Mouse (Mus musculus): ENCODE results near the gene Ubqln4. TPM values are rescaled to one million over a fixed set of nuclear protein-coding genes. Genes with fewer than 3 reads are reported as not detected.

The Ubqln4 gene
- polyA plus RNA-seq, 1 experiment from 2014 or later = 18.4 TPM

GRCm38 (mm10) chr3:88521803-88522331, 31.7 kb upstream of the Ubqln4 start:
- no peak overlapping the region for H3K4me3 ChIP-seq (ENCODE audit: low read depth, low read length)
- no peaks in the 10 kb centered on the region for H3K9me3 ChIP-seq (ENCODE audit: low read length)
- no peak overlapping the region for H3K27ac ChIP-seq (ENCODE audit: low read length)
- peak; percentile 90 for DNase-seq (ENCODE audit: low spot score)
- 19% methylated on average over 9 of the region's 9 CpGs for WGBS
- TF ChIP-seq EP300 (IDR thresholded peaks at IDR 0.05) (no peak), CTCF (IDR thresholded peaks at IDR 0.05) (peak; percentile 97)
- no peak overlapping the region for H3K4me2 ChIP-seq (replicated peaks; ENCODE audit: low read depth, low read length)
- ATAC-seq = peak; percentile 59
- H3K4me1 ChIP-seq (ENCODE audit: insufficient read depth, low read depth, low read length) = no peaks in the 10 kb centered on the region
- H3K27me3 ChIP-seq (replicated peaks; ENCODE audit: insufficient read depth, low read length) = no peaks in the 10 kb centered on the region
- no peak overlapping the region for H3K9ac ChIP-seq (replicated peaks; ENCODE audit: low read depth)
- H3K36me3 ChIP-seq (ENCODE audit: insufficient read depth, low read length) = no peaks in the 10 kb centered on the region

GRCm38 (mm10) chr3:88523027-88523426, 30.5 kb upstream of the Ubqln4 start:
- no peak for TF ChIP-seq CTCF (IDR thresholded peaks at IDR 0.05)
- no peak for TF ChIP-seq EP300 (IDR thresholded peaks at IDR 0.05)
- no peaks in the 10 kb centered on the region for H3K9me3 ChIP-seq (ENCODE audit: low read length)
- H3K27ac ChIP-seq (ENCODE audit: low read length) = no peak overlapping the region
- no peak overlapping the region for H3K4me3 ChIP-seq (ENCODE audit: low read depth, low read length)
- H3K9ac ChIP-seq (replicated peaks; ENCODE audit: low read depth) = no peak overlapping the region
- no peak overlapping the region for H3K4me2 ChIP-seq (replicated peaks; ENCODE audit: low read depth, low read length)
- no peaks in the 10 kb centered on the region for H3K27me3 ChIP-seq (replicated peaks; ENCODE audit: insufficient read depth, low read length)
- WGBS = 73% methylated on average over 8 of the region's 8 CpGs
- DNase-seq (ENCODE audit: low spot score) (no peak), ATAC-seq (no peak)
- no peaks in the 10 kb centered on the region for H3K36me3 ChIP-seq (ENCODE audit: insufficient read depth, low read length)
- no peaks in the 10 kb centered on the region for H3K4me1 ChIP-seq (ENCODE audit: insufficient read depth, low read depth, low read length)

GRCm38 (mm10) chr3:88525021-88525420, 28.5 kb upstream of the Ubqln4 start:
- Histone ChIP-seq H3K27me3 (replicated peaks; ENCODE audit: insufficient read depth, low read length) (no peaks in the 10 kb centered on the region), H3K4me3 (ENCODE audit: low read depth, low read length) (no peak overlapping the region), H3K9ac (replicated peaks; ENCODE audit: low read depth) (no peak overlapping the region), H3K27ac (ENCODE audit: low read length) (no peak overlapping the region), H3K4me1 (ENCODE audit: insufficient read depth, low read depth, low read length) (peaks cover 7% of the 10 kb centered on the region; the same call in 1 of the 2 replicates), H3K36me3 (ENCODE audit: insufficient read depth, low read length) (no peaks in the 10 kb centered on the region), H3K9me3 (ENCODE audit: low read length) (no peaks in the 10 kb centered on the region), H3K4me2 (replicated peaks; ENCODE audit: low read depth, low read length) (no peak overlapping the region)
- TF ChIP-seq CTCF (IDR thresholded peaks at IDR 0.05) (no peak), EP300 (IDR thresholded peaks at IDR 0.05) (no peak)
- 92% methylated on average over 5 of the region's 5 CpGs for WGBS
- ATAC-seq = no peak
- no peak for DNase-seq (ENCODE audit: low spot score)

DNA sequence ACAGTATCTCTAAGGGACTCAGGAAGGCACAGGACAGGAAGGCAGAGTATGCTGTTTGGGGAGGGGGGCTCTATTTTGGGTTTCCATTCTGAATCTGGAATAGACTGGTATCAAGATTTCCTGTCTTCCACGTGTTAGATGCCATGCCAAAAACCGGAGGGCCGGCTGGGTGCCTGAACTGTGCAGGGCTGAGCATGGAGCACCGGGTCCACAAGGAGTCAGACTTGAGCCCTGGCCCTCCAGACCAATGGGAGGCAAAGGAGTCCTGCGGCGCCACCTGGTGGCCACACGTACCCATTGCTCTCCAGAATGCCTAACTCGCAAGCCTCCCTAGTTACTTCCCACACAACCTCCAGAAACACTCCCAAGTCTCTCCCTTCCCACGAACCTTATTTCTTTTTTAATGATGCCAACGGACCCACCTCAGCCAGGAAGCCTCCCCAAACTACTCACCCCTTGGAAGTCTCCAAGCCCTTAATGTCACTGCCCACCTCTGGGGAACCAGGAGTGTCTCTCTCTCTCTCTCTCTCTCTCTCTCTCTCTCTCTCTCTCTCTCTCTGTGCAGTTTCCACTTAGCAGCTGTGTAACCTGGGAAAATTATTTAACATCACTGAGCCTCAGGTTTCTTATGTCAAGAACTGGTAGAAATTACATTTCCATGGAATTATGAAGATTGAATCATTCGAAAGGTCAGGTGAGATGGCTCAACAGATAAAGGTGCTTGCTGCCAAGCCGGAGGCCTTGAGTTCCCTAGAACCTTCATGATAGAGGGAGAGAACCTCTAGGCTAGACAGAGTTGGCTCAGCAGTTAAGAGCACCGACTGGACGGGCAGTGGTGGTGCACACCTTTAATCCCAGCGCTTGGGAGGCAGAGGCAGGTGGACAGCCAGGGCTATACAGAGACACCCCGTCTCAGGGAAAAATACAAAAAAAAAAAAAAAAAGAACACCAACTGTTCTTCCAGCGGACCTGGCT, 27.1 kb upstream of the Ubqln4 start:
- Histone ChIP-seq H3K9ac (replicated peaks; ENCODE audit: low read depth) (no peak overlapping the region; the same call in 1 of the 2 replicates), H3K9me3 (ENCODE audit: low read length) (no peaks in the 10 kb centered on the region), H3K36me3 (ENCODE audit: insufficient read depth, low read length) (no peaks in the 10 kb centered on the region), H3K4me1 (ENCODE audit: insufficient read depth, low read depth, low read length) (peaks cover 7% of the 10 kb centered on the region; the same call in 1 of the 2 replicates), H3K27ac (ENCODE audit: low read length) (no peak overlapping the region), H3K4me3 (ENCODE audit: low read depth, low read length) (no peak overlapping the region), H3K4me2 (replicated peaks; ENCODE audit: low read depth, low read length) (no peak overlapping the region), H3K27me3 (replicated peaks; ENCODE audit: insufficient read depth, low read length) (no peaks in the 10 kb centered on the region)
- WGBS = 30% methylated on average over 17 of the region's 17 CpGs
- peak; percentile 100 for TF ChIP-seq CTCF (IDR thresholded peaks at IDR 0.05)
- TF ChIP-seq EP300 (IDR thresholded peaks at IDR 0.05) = no peak
- ATAC-seq (peak; percentile 88), DNase-seq (ENCODE audit: low spot score) (peak; percentile 96)

- Histone ChIP-seq H3K4me1 (ENCODE audit: insufficient read depth, low read depth, low read length) (peaks cover 7% of the 10 kb centered on the region; the same call in 1 of the 2 replicates), H3K4me3 (ENCODE audit: low read depth, low read length) (no peak overlapping the region), H3K36me3 (ENCODE audit: insufficient read depth, low read length) (no peaks in the 10 kb centered on the region), H3K27ac (ENCODE audit: low read length) (no peak overlapping the region), H3K27me3 (replicated peaks; ENCODE audit: insufficient read depth, low read length) (no peaks in the 10 kb centered on the region), H3K9me3 (ENCODE audit: low read length) (no peaks in the 10 kb centered on the region), H3K4me2 (replicated peaks; ENCODE audit: low read depth, low read length) (no peak overlapping the region), H3K9ac (replicated peaks; ENCODE audit: low read depth) (no peak overlapping the region)
- DNase-seq (ENCODE audit: low spot score) = no peak
- no peak for ATAC-seq
- TF ChIP-seq CTCF (IDR thresholded peaks at IDR 0.05) = no peak
- TF ChIP-seq EP300 (IDR thresholded peaks at IDR 0.05) = no peak
- WGBS = 51% methylated on average over 8 of the region's 8 CpGs
Measured at GRCm38 (mm10) chr3:88527565-88527964, 26.0 kb upstream of the Ubqln4 start.

DNA sequence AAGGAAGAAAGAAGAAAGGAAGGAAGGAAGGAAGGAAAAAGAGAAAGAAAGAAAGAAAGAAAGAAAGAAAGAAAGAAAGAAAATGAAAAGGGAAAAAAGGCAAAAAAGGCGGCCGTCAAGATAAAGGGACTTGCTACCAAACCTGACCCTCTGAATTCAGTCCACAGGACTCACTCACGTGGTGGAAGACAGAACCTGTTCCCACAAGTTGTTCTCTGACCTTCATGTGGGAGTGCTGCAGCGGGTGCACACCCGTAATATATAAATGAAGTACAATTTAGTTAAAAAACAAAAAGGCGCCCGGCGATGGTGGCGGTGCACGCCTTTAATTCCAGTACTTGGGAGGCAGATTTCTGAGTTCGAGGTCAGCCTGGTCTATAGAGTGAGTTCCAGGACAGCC, 24.9 kb upstream of the Ubqln4 start:
- Histone ChIP-seq H3K27me3 (replicated peaks; ENCODE audit: insufficient read depth, low read length) (no peaks in the 10 kb centered on the region), H3K9me3 (ENCODE audit: low read length) (no peaks in the 10 kb centered on the region), H3K4me3 (ENCODE audit: low read depth, low read length) (no peak overlapping the region), H3K4me2 (replicated peaks; ENCODE audit: low read depth, low read length) (no peak overlapping the region), H3K27ac (ENCODE audit: low read length) (no peak overlapping the region), H3K4me1 (ENCODE audit: insufficient read depth, low read depth, low read length) (peaks cover 8% of the 10 kb centered on the region; the same call in 1 of the 2 replicates), H3K36me3 (ENCODE audit: insufficient read depth, low read length) (no peaks in the 10 kb centered on the region), H3K9ac (replicated peaks; ENCODE audit: low read depth) (no peak overlapping the region)
- DNase-seq (ENCODE audit: low spot score) = no peak
- WGBS = 86% methylated on average over 11 of the region's 11 CpGs
- no peak for ATAC-seq
- TF ChIP-seq EP300 (IDR thresholded peaks at IDR 0.05) (no peak), CTCF (IDR thresholded peaks at IDR 0.05) (no peak)

Measured in lung, postnatal 0 days (tissue).